Mouse (Mus musculus): ENCODE results near the gene Hunk. TPM values are rescaled to one million over a fixed set of nuclear protein-coding genes. Genes with fewer than 3 reads are reported as not detected.

The Hunk gene
- polyA plus RNA-seq, 1 experiment, result not detected

DNA sequence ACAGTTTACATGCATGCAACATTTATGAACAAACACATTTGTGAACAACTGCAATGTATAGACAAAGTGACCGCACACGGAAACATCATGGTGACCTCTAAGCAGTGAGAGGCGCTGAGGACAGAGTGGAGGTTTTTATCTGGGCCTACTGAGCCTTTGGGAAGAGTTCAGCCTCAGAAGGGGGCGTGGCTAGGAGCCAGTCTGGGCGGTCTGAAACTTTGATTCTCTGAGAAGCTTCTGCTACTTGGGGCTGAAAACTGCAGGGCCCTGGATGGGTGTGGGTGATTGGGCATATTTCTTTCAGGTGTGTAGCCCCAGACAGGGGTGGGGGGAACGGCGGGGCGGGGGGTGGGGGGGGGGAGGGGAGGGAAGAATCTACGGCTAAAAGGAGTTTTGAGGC is 14.5 kb downstream of the Hunk start:
- Histone ChIP-seq H3K4me1 (ENCODE audit: control insufficient read depth, insufficient read depth, low read length) (peaks cover 3% of the 10 kb centered on the region; the same call in 1 of the 2 replicates), H3K4me3 (replicated peaks; ENCODE audit: control insufficient read depth, low read depth, low read length) (no peak overlapping the region), H3K27ac (ENCODE audit: control insufficient read depth, insufficient read depth, low read depth, low read length, poor library complexity) (no peak overlapping the region)
- TF ChIP-seq POLR2A (IDR thresholded peaks at IDR 0.05; ENCODE audit: borderline replicate concordance, control insufficient read depth, low read depth, low read length) (no peak), CTCF (IDR thresholded peaks at IDR 0.05; ENCODE audit: control insufficient read depth, insufficient read depth, low read length) (no peak)
- WGBS, result 62% methylated on average over 6 of the region's 9 CpGs

- TF ChIP-seq CTCF (IDR thresholded peaks at IDR 0.05; ENCODE audit: control insufficient read depth, insufficient read depth, low read length) (no peak), POLR2A (IDR thresholded peaks at IDR 0.05; ENCODE audit: borderline replicate concordance, control insufficient read depth, low read depth, low read length) (no peak)
- WGBS, result 55% methylated on average over 12 of the region's 12 CpGs
- Histone ChIP-seq H3K4me3 (replicated peaks; ENCODE audit: control insufficient read depth, low read depth, low read length) (no peak overlapping the region), H3K27ac (ENCODE audit: control insufficient read depth, insufficient read depth, low read depth, low read length, poor library complexity) (no peak overlapping the region), H3K4me1 (ENCODE audit: control insufficient read depth, insufficient read depth, low read length) (peaks cover 2% of the 10 kb centered on the region; the same call in 1 of the 2 replicates)
Observed at GRCm38 (mm10) chr16:90400906-90401666, 15.3 kb downstream of the Hunk start.

- Histone ChIP-seq H3K4me3 (replicated peaks; ENCODE audit: control insufficient read depth, low read depth, low read length) (no peak overlapping the region), H3K4me1 (ENCODE audit: control insufficient read depth, insufficient read depth, low read length) (no peaks in the 10 kb centered on the region), H3K27ac (ENCODE audit: control insufficient read depth, insufficient read depth, low read depth, low read length, poor library complexity) (no peak overlapping the region)
- WGBS, result 51% methylated on average over 7 of the region's 7 CpGs
- TF ChIP-seq CTCF (IDR thresholded peaks at IDR 0.05; ENCODE audit: control insufficient read depth, insufficient read depth, low read length) (no peak), POLR2A (IDR thresholded peaks at IDR 0.05; ENCODE audit: borderline replicate concordance, control insufficient read depth, low read depth, low read length) (no peak)
Observed at GRCm38 (mm10) chr16:90402292-90402691, 16.5 kb downstream of the Hunk start.

GRCm38 (mm10) chr16:90405195-90405594 is 19.4 kb downstream of the Hunk start:
- H3K4me1 ChIP-seq (ENCODE audit: control insufficient read depth, insufficient read depth, low read length), result no peaks in the 10 kb centered on the region
- TF ChIP-seq POLR2A (IDR thresholded peaks at IDR 0.05; ENCODE audit: borderline replicate concordance, control insufficient read depth, low read depth, low read length), result no peak
- no peak for TF ChIP-seq CTCF (IDR thresholded peaks at IDR 0.05; ENCODE audit: control insufficient read depth, insufficient read depth, low read length)
- no peak overlapping the region for H3K4me3 ChIP-seq (replicated peaks; ENCODE audit: control insufficient read depth, low read depth, low read length)
- no peak overlapping the region for H3K27ac ChIP-seq (ENCODE audit: control insufficient read depth, insufficient read depth, low read depth, low read length, poor library complexity)
- WGBS, result 80% methylated on average over 3 of the region's 3 CpGs

- TF ChIP-seq CTCF (IDR thresholded peaks at IDR 0.05; ENCODE audit: control insufficient read depth, insufficient read depth, low read length) (no peak), POLR2A (IDR thresholded peaks at IDR 0.05; ENCODE audit: borderline replicate concordance, control insufficient read depth, low read depth, low read length) (no peak)
- H3K4me3 ChIP-seq (replicated peaks; ENCODE audit: control insufficient read depth, low read depth, low read length), result no peak overlapping the region
- no peaks in the 10 kb centered on the region for H3K4me1 ChIP-seq (ENCODE audit: control insufficient read depth, insufficient read depth, low read length)
- H3K27ac ChIP-seq (ENCODE audit: control insufficient read depth, insufficient read depth, low read depth, low read length, poor library complexity), result no peak overlapping the region
- WGBS, result 78% methylated on average over 6 of the region's 6 CpGs
Observed at GRCm38 (mm10) chr16:90405599-90405998, 19.8 kb downstream of the Hunk start.

- Histone ChIP-seq H3K4me1 (ENCODE audit: control insufficient read depth, insufficient read depth, low read length) (no peaks in the 10 kb centered on the region), H3K4me3 (replicated peaks; ENCODE audit: control insufficient read depth, low read depth, low read length) (no peak overlapping the region), H3K27ac (ENCODE audit: control insufficient read depth, insufficient read depth, low read depth, low read length, poor library complexity) (no peak overlapping the region)
- 73% methylated on average over 12 of the region's 12 CpGs for WGBS
- TF ChIP-seq CTCF (IDR thresholded peaks at IDR 0.05; ENCODE audit: control insufficient read depth, insufficient read depth, low read length), result no peak
- no peak for TF ChIP-seq POLR2A (IDR thresholded peaks at IDR 0.05; ENCODE audit: borderline replicate concordance, control insufficient read depth, low read depth, low read length)
Observed at GRCm38 (mm10) chr16:90407541-90408289, 21.9 kb downstream of the Hunk start.

DNA sequence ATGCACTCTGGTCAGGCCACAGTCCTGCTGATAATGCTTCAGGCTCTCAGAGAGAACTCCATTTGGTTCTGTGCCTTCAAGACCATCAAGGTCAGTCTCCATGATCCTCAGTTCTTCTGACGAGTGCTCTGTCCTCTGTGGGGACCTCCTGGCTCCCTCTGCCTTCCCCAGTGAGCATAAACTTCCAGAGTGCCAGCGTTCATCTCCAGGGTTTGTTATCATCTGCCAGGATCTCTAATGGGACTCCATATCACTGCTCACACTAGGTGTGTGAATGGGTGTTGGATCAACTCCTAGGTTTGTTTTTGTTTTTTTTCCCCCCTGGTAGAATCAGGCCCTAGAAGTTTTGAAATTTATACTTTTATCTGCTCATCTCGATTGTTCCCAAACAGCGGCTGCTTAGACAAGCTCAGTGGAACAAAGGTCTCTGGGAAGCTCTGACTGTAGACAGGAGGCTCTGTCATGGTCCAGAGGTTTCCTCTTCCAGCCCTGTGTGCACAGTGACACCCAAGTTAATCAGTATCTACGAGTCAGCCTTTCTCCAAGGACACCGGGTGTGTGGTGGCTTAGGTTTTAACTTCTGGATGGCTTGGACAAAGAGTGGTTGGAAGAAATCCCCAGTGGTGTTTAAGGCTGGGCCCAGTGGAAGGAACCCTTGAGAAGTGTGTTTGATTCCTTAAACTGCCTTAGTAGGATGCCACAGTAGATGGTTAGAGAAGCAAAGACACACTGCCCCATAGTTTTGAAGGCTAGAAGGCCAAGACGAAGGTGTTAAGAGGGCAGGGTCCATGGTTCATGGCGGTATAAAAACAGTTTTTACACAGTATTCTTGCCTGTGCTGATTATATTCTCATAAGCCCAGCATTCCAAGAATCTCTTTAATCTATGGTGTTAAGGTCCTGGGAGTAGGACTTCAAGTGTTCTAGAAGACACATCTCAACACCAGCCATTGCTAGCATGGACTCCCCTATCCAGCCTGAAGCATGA is 26.6 kb downstream of the Hunk start:
- 79% methylated on average over 8 of the region's 8 CpGs for WGBS
- H3K4me3 ChIP-seq (replicated peaks; ENCODE audit: control insufficient read depth, low read depth, low read length), result no peak overlapping the region
- no peaks in the 10 kb centered on the region for H3K4me1 ChIP-seq (ENCODE audit: control insufficient read depth, insufficient read depth, low read length)
- H3K27ac ChIP-seq (ENCODE audit: control insufficient read depth, insufficient read depth, low read depth, low read length, poor library complexity), result no peak overlapping the region
- TF ChIP-seq POLR2A (IDR thresholded peaks at IDR 0.05; ENCODE audit: borderline replicate concordance, control insufficient read depth, low read depth, low read length), result no peak
- no peak for TF ChIP-seq CTCF (IDR thresholded peaks at IDR 0.05; ENCODE audit: control insufficient read depth, insufficient read depth, low read length)

All from bone marrow, adult 2 months (tissue).